Mouse (Mus musculus): ENCODE measurements around the gene Apbb1ip. TPM values are rescaled to one million over a fixed set of nuclear protein-coding genes. Genes with fewer than 3 reads are reported as not detected.

Apbb1ip gene
- polyA plus RNA-seq, 1 experiment from 2014 or later: 1.2 TPM

GRCm38 (mm10) chr2:22784771-22785170, 10.9 kb downstream of the Apbb1ip start:
- Histone ChIP-seq H3K4me3 (ENCODE audit: low read depth, low read length) (no peak overlapping the region), H3K36me3 (ENCODE audit: control insufficient read depth, insufficient read depth) (no peaks in the 10 kb centered on the region), H3K4me2 (replicated peaks; ENCODE audit: low read depth) (no peak overlapping the region), H3K9me3 (ENCODE audit: control insufficient read depth) (no peaks in the 10 kb centered on the region), H3K27ac (ENCODE audit: low read depth, low read length) (no peak overlapping the region), H3K27me3 (replicated peaks; ENCODE audit: control insufficient read depth, insufficient read depth, low read length) (no peaks in the 10 kb centered on the region), H3K4me1 (replicated peaks; ENCODE audit: control insufficient read depth, insufficient read depth, low read length) (no peaks in the 10 kb centered on the region), H3K9ac (ENCODE audit: low read depth, low read length) (no peak overlapping the region)
- WGBS: 54% methylated on average over 1 of the region's 1 CpGs
- TF ChIP-seq CTCF (IDR thresholded peaks at IDR 0.05; ENCODE audit: low read depth): no peak
- ATAC-seq: no peak

DNA sequence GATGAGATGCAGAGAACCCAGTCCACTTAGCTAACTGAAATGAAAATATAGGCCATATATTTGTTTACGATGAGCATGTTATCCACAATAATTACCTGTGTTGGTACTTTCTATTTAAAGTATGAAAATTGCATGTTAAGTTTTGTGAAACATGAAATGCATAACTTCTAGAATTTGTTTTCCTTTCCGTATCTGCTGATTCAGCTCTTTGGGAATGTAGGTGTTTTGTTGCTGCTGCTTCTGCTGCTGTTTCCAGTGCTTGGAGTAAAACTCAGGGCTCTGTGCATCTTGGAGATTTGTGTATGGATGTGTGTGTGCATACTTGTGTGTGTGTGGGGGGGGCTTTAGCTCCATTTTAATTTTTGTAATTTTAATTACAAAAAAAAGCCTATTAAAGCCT, 14.8 kb downstream of the Apbb1ip start:
- H3K4me3 ChIP-seq (ENCODE audit: low read depth, low read length): no peak overlapping the region
- no peak overlapping the region for H3K4me2 ChIP-seq (replicated peaks; ENCODE audit: low read depth)
- no peaks in the 10 kb centered on the region for H3K36me3 ChIP-seq (ENCODE audit: control insufficient read depth, insufficient read depth)
- WGBS: 89% methylated on average over 2 of the region's 2 CpGs
- no peaks in the 10 kb centered on the region for H3K4me1 ChIP-seq (replicated peaks; ENCODE audit: control insufficient read depth, insufficient read depth, low read length)
- no peaks in the 10 kb centered on the region for H3K27me3 ChIP-seq (replicated peaks; ENCODE audit: control insufficient read depth, insufficient read depth, low read length)
- no peaks in the 10 kb centered on the region for H3K9me3 ChIP-seq (ENCODE audit: control insufficient read depth)
- no peak for TF ChIP-seq CTCF (IDR thresholded peaks at IDR 0.05; ENCODE audit: low read depth)
- ATAC-seq: no peak
- no peak overlapping the region for H3K27ac ChIP-seq (ENCODE audit: low read depth, low read length)
- no peak overlapping the region for H3K9ac ChIP-seq (ENCODE audit: low read depth, low read length)

DNA sequence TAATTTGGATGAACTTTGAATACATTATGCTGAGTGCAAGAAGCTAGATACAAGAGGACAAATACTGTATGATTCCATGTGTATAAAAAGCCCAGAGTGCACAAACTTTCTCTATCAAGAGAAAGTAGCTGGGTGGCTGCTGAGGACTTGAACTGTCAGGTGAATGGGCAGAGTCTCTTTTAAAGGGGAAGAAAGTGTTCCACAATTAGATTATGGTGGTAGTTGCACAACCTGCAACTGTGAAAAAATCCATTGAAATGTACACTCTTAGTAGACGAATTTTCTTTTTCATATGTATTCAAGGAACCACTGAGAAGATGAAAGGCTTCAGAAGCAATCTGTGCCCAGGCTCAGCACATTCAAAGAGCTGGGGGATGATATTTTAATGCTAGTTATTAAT, 15.7 kb downstream of the Apbb1ip start:
- Histone ChIP-seq H3K4me2 (replicated peaks; ENCODE audit: low read depth) (no peak overlapping the region), H3K36me3 (ENCODE audit: control insufficient read depth, insufficient read depth) (no peaks in the 10 kb centered on the region), H3K4me1 (replicated peaks; ENCODE audit: control insufficient read depth, insufficient read depth, low read length) (no peaks in the 10 kb centered on the region), H3K4me3 (ENCODE audit: low read depth, low read length) (no peak overlapping the region), H3K9ac (ENCODE audit: low read depth, low read length) (no peak overlapping the region), H3K27me3 (replicated peaks; ENCODE audit: control insufficient read depth, insufficient read depth, low read length) (no peaks in the 10 kb centered on the region), H3K9me3 (ENCODE audit: control insufficient read depth) (no peaks in the 10 kb centered on the region), H3K27ac (ENCODE audit: low read depth, low read length) (no peak overlapping the region)
- no peak for ATAC-seq
- no peak for TF ChIP-seq CTCF (IDR thresholded peaks at IDR 0.05; ENCODE audit: low read depth)
- 56% methylated on average over 1 of the region's 1 CpGs for WGBS

DNA sequence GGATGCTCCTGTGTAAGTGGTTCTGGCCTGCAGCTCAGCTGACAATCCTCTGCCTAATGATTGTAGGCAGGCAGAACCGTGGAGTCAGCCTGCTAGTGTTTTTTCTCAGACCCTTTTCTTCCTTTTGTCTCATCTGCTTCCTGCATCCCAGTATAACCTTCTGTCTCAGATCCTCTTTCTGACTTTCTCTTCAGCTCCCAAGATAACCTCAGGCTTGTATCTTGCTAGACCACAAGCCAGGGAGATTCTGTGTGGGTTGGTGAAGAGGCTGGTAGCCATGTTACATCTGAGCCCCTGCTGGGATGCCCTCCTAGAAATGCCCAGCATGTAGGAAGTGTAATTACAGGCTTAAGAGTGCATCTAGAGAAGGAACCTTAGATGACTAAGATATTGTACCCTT, 16.5 kb downstream of the Apbb1ip start:
- no peak for ATAC-seq
- Histone ChIP-seq H3K36me3 (ENCODE audit: control insufficient read depth, insufficient read depth) (no peaks in the 10 kb centered on the region), H3K9me3 (ENCODE audit: control insufficient read depth) (peaks cover 4% of the 10 kb centered on the region; the same call in 1 of the 2 replicates), H3K4me3 (ENCODE audit: low read depth, low read length) (no peak overlapping the region), H3K27ac (ENCODE audit: low read depth, low read length) (no peak overlapping the region), H3K4me2 (replicated peaks; ENCODE audit: low read depth) (no peak overlapping the region), H3K4me1 (replicated peaks; ENCODE audit: control insufficient read depth, insufficient read depth, low read length) (no peaks in the 10 kb centered on the region), H3K9ac (ENCODE audit: low read depth, low read length) (no peak overlapping the region), H3K27me3 (replicated peaks; ENCODE audit: control insufficient read depth, insufficient read depth, low read length) (no peaks in the 10 kb centered on the region)
- TF ChIP-seq CTCF (IDR thresholded peaks at IDR 0.05; ENCODE audit: low read depth): no peak
- 6% methylated on average over 1 of the region's 1 CpGs for WGBS

- no peak overlapping the region for H3K27ac ChIP-seq (ENCODE audit: low read depth, low read length)
- H3K9me3 ChIP-seq (ENCODE audit: control insufficient read depth): peaks cover 8% of the 10 kb centered on the region; the same call in 1 of the 2 replicates
- 73% methylated on average over 3 of the region's 3 CpGs for WGBS
- ATAC-seq: no peak
- no peak for TF ChIP-seq CTCF (IDR thresholded peaks at IDR 0.05; ENCODE audit: low read depth)
- no peak overlapping the region for H3K9ac ChIP-seq (ENCODE audit: low read depth, low read length)
- no peaks in the 10 kb centered on the region for H3K27me3 ChIP-seq (replicated peaks; ENCODE audit: control insufficient read depth, insufficient read depth, low read length)
- no peak overlapping the region for H3K4me2 ChIP-seq (replicated peaks; ENCODE audit: low read depth)
- no peak overlapping the region for H3K4me3 ChIP-seq (ENCODE audit: low read depth, low read length)
- no peaks in the 10 kb centered on the region for H3K36me3 ChIP-seq (ENCODE audit: control insufficient read depth, insufficient read depth)
- no peaks in the 10 kb centered on the region for H3K4me1 ChIP-seq (replicated peaks; ENCODE audit: control insufficient read depth, insufficient read depth, low read length)
These were observed 21.2 kb downstream of the Apbb1ip start for GRCm38 (mm10) chr2:22795087-22795486.

DNA sequence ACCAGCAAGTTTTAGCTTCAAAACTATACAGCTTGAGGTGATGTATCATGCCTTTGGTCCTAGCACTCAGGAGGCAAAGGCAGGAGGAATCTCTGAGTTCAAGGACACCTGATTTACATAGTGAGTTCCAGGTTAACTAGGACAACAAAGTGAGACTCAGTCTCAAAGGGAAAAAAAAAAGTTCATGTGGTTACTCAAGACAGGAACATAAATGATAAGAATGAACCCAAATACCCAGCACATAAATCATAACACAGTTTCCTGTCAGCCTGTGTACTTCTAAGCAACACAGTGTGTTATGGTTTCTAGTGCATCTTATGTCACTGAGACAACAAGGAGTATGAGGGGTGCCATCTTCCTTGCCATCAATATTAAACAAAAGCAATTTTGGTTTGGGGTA, 22.6 kb downstream of the Apbb1ip start:
- TF ChIP-seq CTCF (IDR thresholded peaks at IDR 0.05; ENCODE audit: low read depth): no peak
- H3K27me3 ChIP-seq (replicated peaks; ENCODE audit: control insufficient read depth, insufficient read depth, low read length): no peaks in the 10 kb centered on the region
- H3K36me3 ChIP-seq (ENCODE audit: control insufficient read depth, insufficient read depth): no peaks in the 10 kb centered on the region
- no peaks in the 10 kb centered on the region for H3K4me1 ChIP-seq (replicated peaks; ENCODE audit: control insufficient read depth, insufficient read depth, low read length)
- H3K4me2 ChIP-seq (replicated peaks; ENCODE audit: low read depth): no peak overlapping the region
- peaks cover 8% of the 10 kb centered on the region; the same call in 1 of the 2 replicates for H3K9me3 ChIP-seq (ENCODE audit: control insufficient read depth)
- H3K27ac ChIP-seq (ENCODE audit: low read depth, low read length): no peak overlapping the region
- no peak for ATAC-seq
- H3K9ac ChIP-seq (ENCODE audit: low read depth, low read length): no peak overlapping the region
- H3K4me3 ChIP-seq (ENCODE audit: low read depth, low read length): no peak overlapping the region

DNA sequence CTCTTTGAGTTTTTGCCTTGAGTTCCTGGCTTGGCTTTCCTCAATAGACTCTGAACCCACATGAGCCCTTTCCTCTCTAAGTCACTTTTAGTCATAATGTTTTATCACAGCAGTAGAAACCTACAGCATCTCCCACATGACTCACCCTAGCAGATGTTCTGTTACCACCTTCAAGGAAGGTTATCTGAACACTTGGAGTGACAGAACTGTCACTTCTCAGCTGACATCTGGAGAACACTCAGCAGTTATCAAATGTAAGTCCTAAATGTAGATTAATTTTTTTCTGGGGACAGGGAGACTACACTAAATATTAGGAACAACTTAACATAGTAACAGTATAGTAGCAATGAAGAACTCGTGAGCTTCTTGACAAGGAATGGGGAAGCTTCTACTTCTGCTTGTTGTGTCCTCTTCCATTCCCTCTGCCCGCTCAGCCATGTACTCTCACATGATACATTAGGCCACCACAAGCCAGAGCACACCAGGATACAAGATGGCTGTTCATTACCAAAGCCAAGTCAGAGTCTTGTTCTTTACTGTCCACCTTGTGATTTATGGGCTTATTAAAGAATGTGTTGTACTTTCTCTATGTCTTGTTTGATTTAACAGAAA, 25.6 kb downstream of the Apbb1ip start:
- Histone ChIP-seq H3K4me3 (ENCODE audit: low read depth, low read length) (no peak overlapping the region), H3K4me1 (replicated peaks; ENCODE audit: control insufficient read depth, insufficient read depth, low read length) (no peaks in the 10 kb centered on the region), H3K27ac (ENCODE audit: low read depth, low read length) (no peak overlapping the region), H3K27me3 (replicated peaks; ENCODE audit: control insufficient read depth, insufficient read depth, low read length) (no peaks in the 10 kb centered on the region), H3K9ac (ENCODE audit: low read depth, low read length) (no peak overlapping the region), H3K9me3 (ENCODE audit: control insufficient read depth) (peaks cover 8% of the 10 kb centered on the region; the same call in 1 of the 2 replicates), H3K36me3 (ENCODE audit: control insufficient read depth, insufficient read depth) (no peaks in the 10 kb centered on the region), H3K4me2 (replicated peaks; ENCODE audit: low read depth) (no peak overlapping the region)
- no peak for ATAC-seq
- no peak for TF ChIP-seq CTCF (IDR thresholded peaks at IDR 0.05; ENCODE audit: low read depth)
- WGBS: 82% methylated on average over 2 of the region's 2 CpGs

Data from intestine, postnatal 0 days (tissue).